Mouse (Mus musculus) myocyte (in vitro differentiated cells): ENCODE measurements around the gene Chst15.

Experiments
- CEBPB ChIP-seq: IDR thresholded peaks from 2 replicates; pipeline ENCODE4 v1.6.1; 2011; ENCODE audit warnings: mild to moderate bottlenecking, moderate library complexity; ENCODE audit not compliant: poor library complexity, insufficient read depth, severe bottlenecking
- E2F4 ChIP-seq: IDR thresholded peaks from one replicate; pipeline ENCODE4 v1.6.1; 2011; ENCODE audit warnings: mild to moderate bottlenecking, control low read depth, moderate library complexity; ENCODE audit not compliant: insufficient read depth
- MAX ChIP-seq: IDR thresholded peaks from one replicate; pipeline ENCODE4 v1.6.1; 2011; ENCODE audit warnings: low read depth, mild to moderate bottlenecking, control low read depth
- POLR2A ChIP-seq: IDR thresholded peaks from one replicate; pipeline ENCODE4 v1.6.1; 2011; ENCODE audit warnings: low read depth, mild to moderate bottlenecking, control low read depth, moderate library complexity; ENCODE audit not compliant: insufficient read length
- POLR2AphosphoS2 ChIP-seq: IDR thresholded peaks from one replicate; pipeline ENCODE4 v1.6.1; 2011; ENCODE audit warnings: low read depth, control low read depth; ENCODE audit not compliant: insufficient read length
- REST ChIP-seq: IDR thresholded peaks from one replicate; pipeline ENCODE4 v1.6.1; 2011; ENCODE audit warnings: mild to moderate bottlenecking, control low read depth, moderate library complexity; ENCODE audit not compliant: insufficient read depth, insufficient read length
- SRF ChIP-seq: IDR thresholded peaks from one replicate; pipeline ENCODE4 v1.6.1; 2011; ENCODE audit warnings: low read depth; ENCODE audit not compliant: control insufficient read depth, insufficient read length
- TCF12 ChIP-seq: IDR thresholded peaks from one replicate; pipeline ENCODE4 v1.6.1; 2011; ENCODE audit warnings: mild to moderate bottlenecking, control low read depth; ENCODE audit not compliant: poor library complexity, insufficient read depth, severe bottlenecking
- TCF3 ChIP-seq: IDR thresholded peaks from one replicate; pipeline ENCODE4 v1.6.1; 2011; ENCODE audit warnings: low read depth, control low read depth; ENCODE audit not compliant: insufficient read length
- USF1 ChIP-seq: IDR thresholded peaks from one replicate; pipeline ENCODE4 v1.6.1; 2011; ENCODE audit warnings: low read depth, mild to moderate bottlenecking, control low read depth, moderate library complexity

- TF ChIP-seq POLR2A, result no peak
- no peak for TF ChIP-seq REST
- TF ChIP-seq TCF12, result no peak
- no peak for TF ChIP-seq CEBPB
- no peak for TF ChIP-seq POLR2AphosphoS2
- TF ChIP-seq SRF, result no peak
- no peak for TF ChIP-seq MAX
- no peak for TF ChIP-seq TCF3
- TF ChIP-seq USF1, result no peak
- no peak for TF ChIP-seq E2F4
These were observed 4.6 kb downstream of the Chst15 start for GRCm38 (mm10) chr7:132312396-132312795.
